Mouse (Mus musculus) stomach, postnatal 0 days (tissue): ENCODE measurements around the gene Lamc3. TPM values are rescaled to one million over a fixed set of nuclear protein-coding genes. Genes with fewer than 3 reads are reported as not detected.

Experiments
- ATAC-seq: fragments of 200-750 bp; cut with Nextera tagmentation; 2 replicates; pipeline ENCODE4 v1.8.0; 2017; ENCODE audit not compliant: low FRiP score, low TSS enrichment
- DNase-seq: peaks from one replicate; pipeline ENCODE4 v3.0.0-alpha.2; 2016; ENCODE audit warnings: low spot score
- H3K27ac ChIP-seq: fragments of 300-500 bp; sonication (generic); replicated peaks from 2 replicates; pipeline ENCODE4 v1.5.1; 2014; ENCODE audit warnings: mild to moderate bottlenecking, control low read depth
- H3K27me3 ChIP-seq: fragments of 300-500 bp; sonication (generic); 2 replicates; pipeline ENCODE4 v1.6.1; 2014; ENCODE audit warnings: low read length; ENCODE audit not compliant: control insufficient read depth, insufficient read depth
- H3K36me3 ChIP-seq: fragments of 300-500 bp; sonication (generic); 2 replicates; pipeline ENCODE4 v1.6.1; 2014; ENCODE audit warnings: low read length, mixed read lengths; ENCODE audit not compliant: control insufficient read depth, insufficient read depth
- H3K4me1 ChIP-seq: fragments of 300-500 bp; sonication (generic); replicated peaks from 2 replicates; pipeline ENCODE4 v1.6.1; 2014; ENCODE audit warnings: antibody characterized with exemption; ENCODE audit not compliant: control insufficient read depth, insufficient read depth
- H3K4me2 ChIP-seq: fragments of 300-500 bp; sonication (generic); replicated peaks from 2 replicates; pipeline ENCODE4 v1.6.1; 2014; ENCODE audit warnings: low read depth, mild to moderate bottlenecking, control low read depth, moderate library complexity
- H3K4me3 ChIP-seq: fragments of 300-500 bp; sonication (generic); 2 replicates; pipeline ENCODE4 v1.5.1; 2014; ENCODE audit warnings: low read depth, low read length, control low read depth
- H3K9ac ChIP-seq: fragments of 300-500 bp; sonication (generic); 2 replicates; pipeline ENCODE4 v1.6.1; 2014; ENCODE audit warnings: mild to moderate bottlenecking, low read length, control low read depth, mixed read lengths
- H3K9me3 ChIP-seq: fragments of 300-500 bp; sonication (generic); 2 replicates; pipeline ENCODE4 v1.6.1; 2016; ENCODE audit warnings: low read length; ENCODE audit not compliant: control insufficient read depth
- CTCF ChIP-seq: IDR thresholded peaks from 2 replicates; pipeline ENCODE4 v1.5.1; 2016; ENCODE audit warnings: antibody characterized with exemption, low read depth, mild to moderate bottlenecking, moderate library complexity
- EP300 ChIP-seq: optimal IDR thresholded peaks from 2 replicates; pipeline ENCODE3; 2016; ENCODE audit warnings: antibody characterized with exemption
- WGBS: fragments of 180-500 bp; shearing (Covaris S2); extraction: QIAGEN DNeasy Blood & Tissue Kit; methylation state at CpG from one replicate; pipeline ENCODE4 v1.1.7; 2014; 5-methylcytosine and 5-hydroxymethylcytosine counted together
- polyA plus RNA-seq: library from polyadenylated mRNA; unstranded; fragments of >200 nt; fragmentation: Nextera tagmentation; extraction: Ambion mirVana; gene quantifications from 2 replicates; pipeline ENCODE4 v1.2.1, GENCODE M21; 2015

Lamc3 gene
- polyA plus RNA-seq, 1 experiment from 2014 or later, result 0.79 TPM

DNA sequence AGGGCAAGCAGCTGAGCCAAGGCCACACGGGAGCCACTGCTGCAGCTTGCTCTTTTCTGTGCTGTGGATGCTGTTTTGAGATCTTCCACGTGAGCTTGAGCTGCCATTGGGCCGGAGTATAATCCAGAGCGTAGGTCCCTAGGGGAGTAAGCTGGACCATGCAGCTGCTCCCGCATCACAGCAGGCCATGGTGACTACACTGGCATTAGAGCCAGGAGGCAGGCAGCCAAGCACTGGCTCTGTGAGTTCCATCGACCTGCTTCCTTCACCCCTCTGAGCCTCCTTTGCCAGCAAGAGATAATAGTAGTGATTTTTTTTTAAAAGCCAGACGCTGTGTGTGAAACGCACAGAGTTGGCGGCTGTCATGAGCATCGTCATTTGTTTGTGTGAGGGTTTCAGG is 65.1 kb downstream of the Lamc3 start:
- Histone ChIP-seq H3K27ac (no peak overlapping the region), H3K36me3 (no peaks in the 10 kb centered on the region), H3K4me2 (no peak overlapping the region), H3K9ac (no peak overlapping the region), H3K4me3 (no peak overlapping the region), H3K9me3 (no peaks in the 10 kb centered on the region), H3K4me1 (0 out of 2 replicates have a peak, but pooled peaks cover 3% of the 10 kb centered on the region), H3K27me3 (no peaks in the 10 kb centered on the region)
- no peak for TF ChIP-seq CTCF
- TF ChIP-seq EP300, result no peak
- ATAC-seq, result no peak
- WGBS, result 79% methylated on average over 10 of the region's 10 CpGs
- DNase-seq, result no peak

- DNase-seq, result no peak
Observed at GRCm38 (mm10) chr2:31952725-31953124, 65.6 kb downstream of the Lamc3 start.

GRCm38 (mm10) chr2:31953687-31954086 is 66.6 kb downstream of the Lamc3 start:
- TF ChIP-seq EP300, result no peak
- TF ChIP-seq CTCF, result no peak
- Histone ChIP-seq H3K27ac (no peak overlapping the region), H3K4me2 (no peak overlapping the region), H3K27me3 (no peaks in the 10 kb centered on the region), H3K4me3 (no peak overlapping the region), H3K9ac (no peak overlapping the region), H3K36me3 (no peaks in the 10 kb centered on the region), H3K9me3 (no peaks in the 10 kb centered on the region), H3K4me1 (0 out of 2 replicates have a peak, but pooled peaks cover 3% of the 10 kb centered on the region)
- ATAC-seq (no peak), DNase-seq (no peak)
- WGBS, result 68% methylated on average over 8 of the region's 8 CpGs

More at GRCm38 (mm10) chr2:31952725-31953124, 65.6 kb downstream of the Lamc3 start:
- Histone ChIP-seq H3K27ac (no peak overlapping the region), H3K4me3 (no peak overlapping the region), H3K9ac (no peak overlapping the region), H3K36me3 (no peaks in the 10 kb centered on the region), H3K4me1 (0 out of 2 replicates have a peak, but pooled peaks cover 3% of the 10 kb centered on the region), H3K9me3 (no peaks in the 10 kb centered on the region), H3K27me3 (no peaks in the 10 kb centered on the region), H3K4me2 (no peak overlapping the region)
- ATAC-seq, result no peak
- 88% methylated on average over 3 of the region's 3 CpGs for WGBS
- TF ChIP-seq EP300, result no peak
- TF ChIP-seq CTCF, result no peak

- no peak for TF ChIP-seq EP300
- no peak for TF ChIP-seq CTCF
- Histone ChIP-seq H3K27me3 (no peaks in the 10 kb centered on the region), H3K4me3 (no peak overlapping the region), H3K9me3 (no peaks in the 10 kb centered on the region), H3K9ac (no peak overlapping the region), H3K4me2 (no peak overlapping the region), H3K27ac (no peak overlapping the region), H3K4me1 (0 out of 2 replicates have a peak, but pooled peaks cover 3% of the 10 kb centered on the region), H3K36me3 (no peaks in the 10 kb centered on the region)
- DNase-seq (no peak), ATAC-seq (no peak)
- WGBS, result 81% methylated on average over 9 of the region's 9 CpGs
Observed at GRCm38 (mm10) chr2:31954779-31955181, 67.7 kb downstream of the Lamc3 start.

- H3K27me3 ChIP-seq, result no peaks in the 10 kb centered on the region
- no peak overlapping the region for H3K4me3 ChIP-seq
- H3K27ac ChIP-seq, result no peak overlapping the region
- no peak for TF ChIP-seq EP300
- no peak for TF ChIP-seq CTCF
- H3K36me3 ChIP-seq, result no peaks in the 10 kb centered on the region
- no peaks in the 10 kb centered on the region for H3K9me3 ChIP-seq
- no peak for ATAC-seq
- H3K4me2 ChIP-seq, result no peak overlapping the region
- H3K4me1 ChIP-seq, result no peaks in the 10 kb centered on the region
- 85% methylated on average over 5 of the region's 5 CpGs for WGBS
- H3K9ac ChIP-seq, result no peak overlapping the region
- no peak for DNase-seq
Observed at GRCm38 (mm10) chr2:31955686-31956085, 68.6 kb downstream of the Lamc3 start.

DNA sequence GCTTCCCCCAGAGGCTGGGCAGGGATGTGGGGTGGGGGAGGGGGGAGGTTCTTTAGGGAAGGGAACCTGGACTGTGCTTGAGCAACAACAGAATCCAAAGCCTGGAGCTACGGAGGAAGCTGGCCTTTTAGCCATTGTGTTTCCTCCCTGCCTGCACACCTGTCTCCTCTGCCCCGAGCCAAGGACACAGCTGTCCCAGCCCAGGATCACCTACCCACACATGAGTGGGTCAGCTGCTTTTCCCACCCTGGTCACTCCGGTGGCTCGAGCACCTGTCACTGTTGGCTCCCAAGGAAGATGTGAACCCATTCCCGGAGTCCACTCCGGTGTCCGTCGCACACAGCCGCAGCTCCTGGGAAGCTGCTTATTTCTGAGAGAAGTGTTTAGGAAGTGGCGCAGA is 70.1 kb downstream of the Lamc3 start:
- no peak overlapping the region for H3K4me2 ChIP-seq
- ATAC-seq (no peak), DNase-seq (no peak)
- 85% methylated on average over 10 of the region's 10 CpGs for WGBS
- no peak overlapping the region for H3K9ac ChIP-seq
- no peaks in the 10 kb centered on the region for H3K4me1 ChIP-seq
- no peaks in the 10 kb centered on the region for H3K36me3 ChIP-seq
- TF ChIP-seq EP300, result no peak
- no peak for TF ChIP-seq CTCF
- no peak overlapping the region for H3K4me3 ChIP-seq
- H3K27me3 ChIP-seq, result no peaks in the 10 kb centered on the region
- H3K27ac ChIP-seq, result no peak overlapping the region
- no peaks in the 10 kb centered on the region for H3K9me3 ChIP-seq
